Mouse (Mus musculus): ENCODE measurements around the gene Pdlim1.

GRCm38 (mm10) chr19:40225102-40225760 is 46.4 kb downstream of the Pdlim1 start:
- no peak for TF ChIP-seq POLR2A (IDR thresholded peaks at IDR 0.05; ENCODE audit: control insufficient read depth, extremely low read depth, insufficient read depth, low read length, poor library complexity)
- TF ChIP-seq CTCF (IDR thresholded peaks at IDR 0.05; ENCODE audit: borderline replicate concordance, control insufficient read depth, extremely low read depth, insufficient read depth, low read length, poor library complexity), result no peak
